Mouse (Mus musculus) intestine, embryonic 16.5 days (tissue): ENCODE measurements around the gene Gm14434. TPM values are rescaled to one million over a fixed set of nuclear protein-coding genes. Genes with fewer than 3 reads are reported as not detected.
"Not testable (repeated sequence)": the region's sequence is repeated elsewhere in the genome, so short reads cannot be mapped to it uniquely, and the experiment has no call there.

Source experiments
- ATAC-seq: fragments of 200-750 bp; cut with Nextera tagmentation; 2 replicates; pipeline ENCODE4 v1.8.0; 2017; ENCODE audit warnings: moderate TSS enrichment, moderate library complexity
- H3K27ac ChIP-seq: fragments of 300-500 bp; sonication (generic); 2 replicates; pipeline ENCODE4 v1.5.1; 2014; ENCODE audit warnings: mild to moderate bottlenecking, low read length
- H3K27me3 ChIP-seq: fragments of 300-500 bp; sonication (generic); replicated peaks from 2 replicates; pipeline ENCODE4 v1.6.1; 2014; ENCODE audit warnings: low read length, control low read depth, mixed read lengths; ENCODE audit not compliant: control insufficient read depth, insufficient read depth
- H3K36me3 ChIP-seq: fragments of 300-500 bp; sonication (generic); 2 replicates; pipeline ENCODE4 v1.6.1; 2014; ENCODE audit warnings: low read length, control low read depth; ENCODE audit not compliant: control insufficient read depth, insufficient read depth
- H3K4me1 ChIP-seq: fragments of 300-500 bp; sonication (generic); 2 replicates; pipeline ENCODE4 v1.6.1; 2014; ENCODE audit warnings: low read length, control low read depth, mixed read lengths; ENCODE audit not compliant: control insufficient read depth, insufficient read depth
- H3K4me2 ChIP-seq: fragments of 300-500 bp; sonication (generic); 2 replicates; pipeline ENCODE4 v1.6.1; 2014; ENCODE audit warnings: low read depth, low read length, control low read depth
- H3K4me3 ChIP-seq: fragments of 300-500 bp; sonication (generic); 2 replicates; pipeline ENCODE4 v1.5.1; 2014; ENCODE audit warnings: mild to moderate bottlenecking, low read length
- H3K9ac ChIP-seq: fragments of 300-500 bp; sonication (generic); 2 replicates; pipeline ENCODE4 v1.6.1; 2014; ENCODE audit warnings: low read depth, low read length
- H3K9me3 ChIP-seq: fragments of 300-500 bp; sonication (generic); 2 replicates; pipeline ENCODE4 v1.6.1; 2016; ENCODE audit warnings: low read length, control low read depth; ENCODE audit not compliant: control insufficient read depth
- WGBS: fragments of 180-500 bp; shearing (Covaris S2); extraction: QIAGEN DNeasy Blood & Tissue Kit; methylation state at CpG from one replicate; pipeline ENCODE4 v1.1.7; 2014; 5-methylcytosine and 5-hydroxymethylcytosine counted together
- polyA plus RNA-seq: library from polyadenylated mRNA; unstranded; fragments of >200 nt; fragmentation: Nextera tagmentation; extraction: Ambion mirVana; gene quantifications from 2 replicates; pipeline ENCODE4 v1.2.1, GENCODE M21; 2015

The Gm14434 gene
- 2.7 TPM in 1 of 2 replicates, not detected in the other for polyA plus RNA-seq

DNA sequence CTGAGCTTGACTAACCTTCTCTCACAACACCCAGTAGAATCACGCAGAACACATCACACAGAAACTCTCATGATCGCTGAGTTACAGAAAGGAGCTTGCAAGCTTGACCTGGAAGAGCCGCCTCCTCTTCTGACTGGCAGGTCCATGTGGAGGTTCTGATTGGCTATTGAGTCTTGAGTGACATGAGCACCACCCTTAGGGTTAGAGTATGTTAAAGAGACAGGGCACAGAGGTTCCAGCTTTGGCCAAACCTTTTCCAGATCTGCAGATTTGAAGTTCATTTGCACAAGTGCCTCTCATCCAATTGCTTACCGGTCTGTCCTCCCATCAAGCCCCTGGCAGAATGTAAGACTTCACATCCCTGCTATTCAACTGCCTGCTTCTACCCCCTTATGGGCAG is at the start of gene Gm14434:
TSS of gene Gm14434 (minus strand) at position 101 of the 400 bp plus-strand sequence.
- H3K9me3 ChIP-seq, H3K4me2 ChIP-seq, H3K36me3 ChIP-seq, H3K27ac ChIP-seq, ATAC-seq, H3K27me3 ChIP-seq, H3K4me1 ChIP-seq, H3K9ac ChIP-seq, H3K4me3 ChIP-seq: not testable (repeated sequence)
- WGBS: no CpG with 5 or more reads among the region's 4 CpGs

DNA sequence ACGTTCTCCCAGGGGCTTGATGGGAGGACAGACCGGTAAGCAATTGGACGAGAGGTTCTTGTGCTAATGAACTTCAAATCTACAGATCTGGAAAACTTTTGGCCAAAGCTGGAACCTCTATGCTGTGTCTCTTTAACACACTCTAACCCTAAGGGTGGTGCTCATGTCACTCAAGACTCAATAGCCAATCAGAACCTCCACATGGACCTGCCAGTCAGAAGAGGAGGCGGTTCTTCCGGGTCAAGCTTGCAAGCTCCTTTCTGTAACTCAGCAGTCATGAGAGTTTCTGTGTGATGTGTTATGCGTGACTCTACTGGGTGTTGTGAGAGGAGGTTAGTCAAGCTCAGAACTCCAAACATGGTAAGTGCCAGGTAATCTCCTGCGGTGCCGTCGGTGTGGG is 34.2 kb upstream of the Gm14434 start, which contains the start of gene Zfp967:
TSS of gene Zfp967 (plus strand) at position 301 of the 400 bp plus-strand sequence.
- H3K27ac ChIP-seq, H3K36me3 ChIP-seq, H3K9ac ChIP-seq, H3K4me1 ChIP-seq, H3K9me3 ChIP-seq, H3K4me3 ChIP-seq, H3K27me3 ChIP-seq, H3K4me2 ChIP-seq, ATAC-seq: not testable (repeated sequence)
- WGBS: no CpG with 5 or more reads among the region's 9 CpGs

DNA sequence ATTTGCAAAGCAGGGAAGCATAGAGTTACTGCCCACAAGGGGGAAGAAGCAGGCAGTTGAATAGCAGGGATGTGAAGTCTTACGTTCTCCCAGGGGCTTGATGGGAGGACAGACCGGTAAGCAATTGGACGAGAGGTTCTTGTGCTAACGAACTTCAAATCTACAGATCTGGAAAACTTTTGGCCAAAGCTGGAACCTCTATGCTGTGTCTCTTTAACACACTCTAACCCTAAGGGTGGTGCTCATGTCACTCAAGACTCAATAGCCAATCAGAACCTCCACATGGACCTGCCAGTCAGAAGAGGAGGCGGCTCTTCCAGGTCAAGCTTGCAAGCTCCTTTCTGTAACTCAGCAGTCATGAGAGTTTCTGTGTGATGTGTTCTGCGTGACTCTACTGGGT is 63.3 kb downstream of the Gm14434 start, which contains the start of gene Gm14435:
TSS of gene Gm14435 (plus strand) at position 301 of the 400 bp plus-strand sequence.
- not testable (repeated sequence) for H3K4me1 ChIP-seq, H3K27me3 ChIP-seq, H3K27ac ChIP-seq, ATAC-seq, H3K9me3 ChIP-seq, H3K4me3 ChIP-seq, H3K36me3 ChIP-seq, H3K4me2 ChIP-seq, H3K9ac ChIP-seq
- no CpG with 5 or more reads among the region's 6 CpGs for WGBS

Other genes starting within 250 kb of the Gm14434 start
- not detected in 2 replicates for gene Gm11009, start 167.3 kb downstream of the Gm14434 start, polyA plus RNA-seq
- 9.9 and 13.1 TPM in 2 replicates for gene Gm14435, start 63.2 kb downstream of the Gm14434 start, polyA plus RNA-seq
- gene Zfp967, start 34.3 kb upstream of the Gm14434 start, polyA plus RNA-seq: not detected in 2 replicates
- 14.5 and 14.7 TPM in 2 replicates for gene Gm14308, start 149.6 kb upstream of the Gm14434 start, polyA plus RNA-seq
- 6.2 and 7.4 TPM in 2 replicates for gene Zfp973, start 183.7 kb upstream of the Gm14434 start, polyA plus RNA-seq
- 19.8 and 21.0 TPM in 2 replicates for gene Gm14305, start 221.5 kb upstream of the Gm14434 start, polyA plus RNA-seq